Mouse (Mus musculus) hindbrain, embryonic 11.5 days (tissue): ENCODE data around the gene Gm49711. TPM values are rescaled to one million over a fixed set of nuclear protein-coding genes. Genes with fewer than 3 reads are reported as not detected.
A peak's percentile ranks its signal among the peaks of the same experiment; 100 is the strongest.

Experiments used
- ATAC-seq: fragments of 200-750 bp; cut with Nextera tagmentation; 2 replicates; pipeline ENCODE4 v1.8.0; 2017; ENCODE audit warnings: mild to moderate bottlenecking, moderate TSS enrichment, moderate library complexity; ENCODE audit not compliant: low FRiP score
- DNase-seq: peaks from one replicate; pipeline ENCODE4 v3.0.0-alpha.2; 2015; ENCODE audit warnings: low spot score
- H3K27ac ChIP-seq: fragments of 300-500 bp; sonication (generic); 2 replicates; pipeline ENCODE4 v1.5.1; 2014; ENCODE audit warnings: mild to moderate bottlenecking, low read depth, low read length
- H3K27me3 ChIP-seq: fragments of 300-500 bp; sonication (generic); 2 replicates; pipeline ENCODE4 v1.6.1; 2014; ENCODE audit warnings: mild to moderate bottlenecking, low read length, moderate library complexity, mixed read lengths; ENCODE audit not compliant: control insufficient read depth, insufficient read depth
- H3K36me3 ChIP-seq: fragments of 300-500 bp; sonication (generic); 2 replicates; pipeline ENCODE4 v1.6.1; 2014; ENCODE audit warnings: mild to moderate bottlenecking, low read length, moderate library complexity, mixed read lengths; ENCODE audit not compliant: control insufficient read depth, insufficient read depth
- H3K4me1 ChIP-seq: fragments of 300-500 bp; sonication (generic); replicated peaks from 2 replicates; pipeline ENCODE4 v1.6.1; 2014; ENCODE audit warnings: low read length, mixed read lengths; ENCODE audit not compliant: control insufficient read depth, insufficient read depth
- H3K4me2 ChIP-seq: fragments of 300-500 bp; sonication (generic); replicated peaks from 2 replicates; pipeline ENCODE4 v1.6.1; 2014; ENCODE audit warnings: mild to moderate bottlenecking, low read depth, low read length
- H3K4me3 ChIP-seq: fragments of 300-500 bp; sonication (generic); 2 replicates; pipeline ENCODE4 v1.5.1; 2014; ENCODE audit warnings: low read depth, low read length
- H3K9ac ChIP-seq: fragments of 300-500 bp; sonication (generic); 2 replicates; pipeline ENCODE4 v1.6.1; 2014; ENCODE audit warnings: low read depth, low read length
- H3K9me3 ChIP-seq: fragments of 300-500 bp; sonication (generic); 2 replicates; pipeline ENCODE4 v1.6.1; 2016; ENCODE audit warnings: low read length; ENCODE audit not compliant: control insufficient read depth
- WGBS: fragments of 180-500 bp; shearing (Covaris S2); extraction: QIAGEN DNeasy Blood & Tissue Kit; methylation state at CpG from one replicate; pipeline ENCODE4 v1.1.7; 2014; 5-methylcytosine and 5-hydroxymethylcytosine counted together
- polyA plus RNA-seq: library from polyadenylated mRNA; unstranded; fragments of >200 nt; fragmentation: Nextera tagmentation; extraction: Ambion mirVana; gene quantifications from 2 replicates; pipeline ENCODE4 v1.2.1, GENCODE M21; 2014

The Gm49711 gene
- polyA plus RNA-seq, 1 experiment from 2014 or later, result 0.20 TPM

DNA sequence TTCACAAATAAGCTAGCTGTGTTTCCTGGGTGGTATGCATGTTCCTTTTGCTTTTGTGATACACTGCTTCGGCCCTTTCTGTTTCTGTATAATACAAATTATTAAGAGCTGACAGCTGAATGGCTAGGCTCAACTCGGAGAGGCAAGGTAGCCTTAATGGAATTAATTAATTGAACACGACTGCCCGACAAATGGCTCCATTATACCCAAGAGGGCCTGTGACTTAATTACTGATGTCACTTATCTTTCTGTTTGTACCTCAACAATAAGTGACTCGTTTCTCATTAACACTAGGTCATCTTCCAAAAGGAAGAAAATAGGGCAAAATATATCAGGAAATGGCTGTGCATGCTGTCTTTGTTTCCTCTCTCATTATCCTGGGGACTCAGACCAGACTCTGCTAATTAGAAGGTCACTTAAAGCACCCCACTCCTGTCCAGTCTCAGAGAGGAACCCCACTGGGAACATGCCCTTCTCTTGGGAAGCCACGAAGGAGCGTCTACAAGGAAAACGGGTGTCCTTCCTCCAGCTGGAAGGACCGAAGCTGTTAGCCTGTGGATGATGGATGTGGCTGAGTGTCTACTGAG, 84.4 kb downstream of the Gm49711 start:
- Histone ChIP-seq H3K4me2 (no peak overlapping the region), H3K4me3 (no peak overlapping the region), H3K4me1 (peaks cover 10% of the 10 kb centered on the region), H3K27me3 (no peaks in the 10 kb centered on the region), H3K36me3 (no peaks in the 10 kb centered on the region), H3K9ac (no peak overlapping the region), H3K27ac (no peak overlapping the region), H3K9me3 (no peaks in the 10 kb centered on the region)
- ATAC-seq (no peak), DNase-seq (no peak)
- WGBS, result 63% methylated on average over 9 of the region's 9 CpGs

DNA sequence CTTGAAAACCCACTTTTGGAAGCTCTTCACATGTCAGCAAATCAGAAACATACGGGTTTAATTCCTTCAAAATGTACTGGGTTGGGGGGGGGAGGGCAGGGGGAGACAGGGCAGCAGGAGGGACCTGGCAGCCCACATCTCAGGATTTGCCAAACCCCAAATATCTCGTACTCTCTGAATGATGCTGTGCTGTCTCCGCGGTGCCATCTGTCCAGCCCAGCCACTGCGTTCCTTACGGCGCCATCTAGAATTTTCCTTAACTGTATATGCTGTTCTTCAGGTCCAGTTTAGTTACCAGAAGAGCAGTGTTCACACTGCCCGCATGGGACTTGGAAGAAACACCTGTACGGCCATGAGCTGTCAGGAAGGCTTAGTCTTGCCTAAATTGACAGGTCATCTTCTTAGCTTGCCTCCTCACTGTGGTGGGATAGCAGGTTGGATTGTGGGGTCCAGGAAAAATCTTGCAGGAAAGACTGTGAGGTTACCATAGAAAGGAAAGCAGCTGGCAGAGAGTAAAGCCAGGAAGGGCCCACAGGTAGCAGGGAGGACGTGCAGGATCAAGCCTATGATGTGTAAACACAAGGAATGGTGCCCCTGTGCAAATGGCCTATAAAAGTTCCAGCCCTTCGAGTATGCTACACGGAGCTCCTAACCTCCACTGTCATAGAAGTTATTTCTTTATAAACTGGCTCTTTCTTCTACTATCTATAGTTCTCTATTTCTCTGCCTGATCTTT, 89.7 kb downstream of the Gm49711 start:
- ATAC-seq (no peak), DNase-seq (no peak)
- Histone ChIP-seq H3K4me3 (no peak overlapping the region), H3K4me2 (no peak overlapping the region), H3K9ac (no peak overlapping the region), H3K9me3 (no peaks in the 10 kb centered on the region), H3K27me3 (no peaks in the 10 kb centered on the region), H3K36me3 (no peaks in the 10 kb centered on the region), H3K4me1 (peaks cover 3% of the 10 kb centered on the region; the same call in 1 of the 2 replicates), H3K27ac (no peak overlapping the region)
- 89% methylated on average over 12 of the region's 12 CpGs for WGBS

DNA sequence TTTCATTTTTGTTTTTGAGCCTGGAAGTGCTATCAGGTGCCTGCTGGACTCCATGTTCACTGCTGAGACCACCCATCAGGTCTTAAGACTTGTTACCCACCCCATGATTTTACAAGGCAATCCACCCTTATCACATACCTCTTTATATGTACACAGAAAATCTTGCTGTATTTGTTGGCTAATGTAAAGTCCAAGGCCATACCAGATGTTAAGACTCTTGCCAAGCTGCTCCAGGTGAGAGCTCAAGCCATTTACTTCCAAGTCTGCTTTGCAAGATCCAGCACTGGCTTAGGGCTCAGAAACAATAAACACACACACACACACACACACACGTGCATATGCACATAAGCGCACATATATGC, 90.2 kb downstream of the Gm49711 start:
- Histone ChIP-seq H3K27me3 (no peaks in the 10 kb centered on the region), H3K4me3 (no peak overlapping the region), H3K4me2 (no peak overlapping the region), H3K4me1 (peaks cover 3% of the 10 kb centered on the region; the same call in 1 of the 2 replicates), H3K36me3 (no peaks in the 10 kb centered on the region), H3K27ac (no peak overlapping the region), H3K9ac (no peak overlapping the region), H3K9me3 (no peaks in the 10 kb centered on the region)
- ATAC-seq (no peak), DNase-seq (no peak)
- WGBS, result 90% methylated on average over 2 of the region's 2 CpGs

DNA sequence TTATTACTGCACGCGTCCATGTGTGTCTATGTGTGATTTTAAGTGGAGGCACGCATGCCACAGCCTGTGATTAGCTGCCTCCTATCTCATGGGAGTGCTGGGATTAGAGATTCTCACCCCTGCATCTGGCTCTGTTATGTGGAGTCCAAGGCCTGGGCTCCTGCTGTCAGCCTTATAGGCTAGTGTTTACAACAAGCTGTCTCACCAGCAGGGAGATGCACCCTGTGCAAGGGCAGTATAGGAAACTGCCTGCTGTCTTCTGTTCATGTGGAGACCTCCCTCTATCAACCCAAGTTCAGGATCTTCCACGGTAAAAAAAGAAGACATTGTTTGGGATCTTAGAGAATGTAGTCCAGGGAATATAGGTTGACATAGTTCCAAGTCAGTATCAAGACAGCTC, 92.9 kb downstream of the Gm49711 start:
- 65% methylated on average over 4 of the region's 4 CpGs for WGBS
- no peak overlapping the region for H3K27ac ChIP-seq
- H3K4me3 ChIP-seq, result no peak overlapping the region
- no peaks in the 10 kb centered on the region for H3K36me3 ChIP-seq
- no peak for ATAC-seq
- no peak for DNase-seq
- H3K4me2 ChIP-seq, result no peak overlapping the region
- H3K4me1 ChIP-seq, result peaks cover 3% of the 10 kb centered on the region; the same call in 1 of the 2 replicates
- H3K9ac ChIP-seq, result no peak overlapping the region
- H3K9me3 ChIP-seq, result no peaks in the 10 kb centered on the region
- H3K27me3 ChIP-seq, result no peaks in the 10 kb centered on the region

DNA sequence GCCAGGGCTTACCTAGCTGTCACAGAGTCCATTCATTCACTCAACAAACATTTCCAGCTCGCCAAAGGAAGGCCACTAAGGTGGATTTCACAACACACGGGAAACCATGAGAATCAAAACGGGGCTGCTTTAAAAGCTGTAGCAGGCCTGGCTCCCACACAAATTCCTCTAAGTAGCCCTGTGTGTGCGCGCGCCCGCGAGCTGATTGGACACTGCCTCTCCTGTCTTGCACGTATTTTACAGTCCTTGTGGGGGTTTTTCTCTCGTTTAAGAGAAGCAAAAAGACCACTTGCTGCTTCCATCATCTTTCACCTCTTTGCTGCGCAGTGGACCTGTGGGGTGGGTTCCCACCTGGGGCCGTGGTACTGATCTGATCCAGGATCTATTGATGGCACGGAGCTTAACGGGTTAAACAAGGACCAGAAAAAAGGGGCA, 99.9 kb downstream of the Gm49711 start:
- Histone ChIP-seq H3K4me2 (peak overlapping the region; percentile 81), H3K9ac (peak overlapping the region; percentile 54), H3K9me3 (no peaks in the 10 kb centered on the region), H3K27ac (peak overlapping the region; percentile 25), H3K4me1 (peaks cover 3% of the 10 kb centered on the region; the same call in 1 of the 2 replicates), H3K36me3 (no peaks in the 10 kb centered on the region), H3K4me3 (peak overlapping the region; percentile 45), H3K27me3 (no peaks in the 10 kb centered on the region)
- ATAC-seq (peak; percentile 75), DNase-seq (peak; percentile 66)
- 5% methylated on average over 14 of the region's 14 CpGs for WGBS

DNA sequence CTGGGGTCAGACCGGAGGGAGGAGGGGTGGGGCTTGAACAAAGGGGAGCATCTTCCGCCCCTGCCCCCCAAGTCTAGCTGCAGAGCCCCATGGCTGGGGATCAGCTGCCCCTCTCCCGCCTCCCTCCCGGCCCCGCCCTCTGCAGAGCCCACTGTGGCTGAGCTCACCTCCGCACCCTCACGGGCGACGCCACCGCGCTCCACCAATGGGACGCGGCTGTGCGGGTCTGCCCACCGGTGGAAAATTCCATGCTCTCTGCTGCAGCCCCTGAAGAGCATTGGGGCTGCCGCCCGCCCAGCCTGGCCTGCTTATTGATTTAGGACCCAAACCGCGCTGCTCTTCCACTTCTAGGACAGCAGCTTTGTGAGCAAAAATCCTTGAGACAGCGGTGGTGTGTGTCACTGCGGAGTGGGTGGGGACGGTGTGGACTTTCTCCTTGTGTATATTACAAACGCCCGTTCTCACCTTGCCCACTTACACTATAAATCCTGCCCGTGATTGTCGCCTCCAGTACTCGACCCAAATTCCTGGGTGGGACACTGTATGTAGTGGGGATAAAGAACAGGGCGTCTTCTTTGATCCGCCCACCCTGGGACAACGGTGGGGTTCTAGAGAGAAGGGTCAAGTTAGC, 100.5 kb downstream of the Gm49711 start:
- H3K4me1 ChIP-seq, result peaks cover 3% of the 10 kb centered on the region; the same call in 1 of the 2 replicates
- H3K27me3 ChIP-seq, result no peaks in the 10 kb centered on the region
- H3K27ac ChIP-seq, result peak overlapping the region; percentile 25
- peak; percentile 91 for ATAC-seq
- peak overlapping the region; percentile 81 for H3K4me2 ChIP-seq
- no peaks in the 10 kb centered on the region for H3K36me3 ChIP-seq
- H3K9ac ChIP-seq, result peak overlapping the region; percentile 54
- WGBS, result 3% methylated on average over 30 of the region's 30 CpGs
- peak overlapping the region; percentile 45 for H3K4me3 ChIP-seq
- no peaks in the 10 kb centered on the region for H3K9me3 ChIP-seq
- peak; percentile 77 for DNase-seq

DNA sequence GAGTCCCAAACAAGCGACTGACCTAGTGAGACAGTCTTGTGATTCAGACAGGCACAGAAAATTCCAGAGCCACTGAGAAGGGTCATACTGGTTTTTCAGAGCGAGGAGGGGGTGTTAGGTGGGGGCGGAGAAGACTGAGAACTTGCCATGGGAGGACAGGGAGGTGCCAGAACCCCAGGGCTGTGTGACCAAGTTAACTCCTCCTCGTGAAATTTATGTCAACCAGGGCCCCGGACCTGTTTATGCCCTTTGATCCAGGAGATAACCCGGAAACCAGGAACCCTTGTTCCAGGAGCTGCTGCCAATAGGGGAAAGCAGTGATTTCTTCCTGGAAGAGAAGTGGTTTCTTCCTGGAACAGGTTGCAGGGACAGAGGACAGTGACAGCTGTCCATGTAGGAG, 101.0 kb downstream of the Gm49711 start:
- WGBS, result 45% methylated on average over 6 of the region's 6 CpGs
- Histone ChIP-seq H3K4me2 (peak overlapping the region; percentile 81), H3K27ac (no peak overlapping the region), H3K4me1 (peaks cover 3% of the 10 kb centered on the region; the same call in 1 of the 2 replicates), H3K36me3 (no peaks in the 10 kb centered on the region), H3K9me3 (no peaks in the 10 kb centered on the region), H3K4me3 (peak overlapping the region; percentile 45), H3K27me3 (no peaks in the 10 kb centered on the region), H3K9ac (peak overlapping the region; percentile 54)
- DNase-seq (no peak), ATAC-seq (no peak)

GRCm38 (mm10) chr16:92162289-92162688, 104.2 kb downstream of the Gm49711 start:
- H3K36me3 ChIP-seq, result no peaks in the 10 kb centered on the region
- H3K4me3 ChIP-seq, result no peak overlapping the region
- DNase-seq (no peak), ATAC-seq (no peak)
- WGBS, result 24% methylated on average over 4 of the region's 4 CpGs
- H3K9me3 ChIP-seq, result no peaks in the 10 kb centered on the region
- no peak overlapping the region for H3K4me2 ChIP-seq
- H3K27me3 ChIP-seq, result no peaks in the 10 kb centered on the region
- H3K9ac ChIP-seq, result no peak overlapping the region
- peaks cover 3% of the 10 kb centered on the region; the same call in 1 of the 2 replicates for H3K4me1 ChIP-seq
- no peak overlapping the region for H3K27ac ChIP-seq
